Mouse (Mus musculus) naive thymus-derived CD4-positive, alpha-beta T cell, adult 5 months (primary cell): ENCODE measurements around the gene Pabpn1l. TPM values are rescaled to one million over a fixed set of nuclear protein-coding genes. Genes with fewer than 3 reads are reported as not detected.

Source experiments
- polyA plus RNA-seq: library from polyadenylated mRNA; unstranded; fragments of 100-300 nt; shearing (Covaris generic); gene quantifications from one replicate; pipeline ENCODE4 v1.2.1, GENCODE M21; 2017

The Pabpn1l gene
- polyA plus RNA-seq = not detected

DNA sequence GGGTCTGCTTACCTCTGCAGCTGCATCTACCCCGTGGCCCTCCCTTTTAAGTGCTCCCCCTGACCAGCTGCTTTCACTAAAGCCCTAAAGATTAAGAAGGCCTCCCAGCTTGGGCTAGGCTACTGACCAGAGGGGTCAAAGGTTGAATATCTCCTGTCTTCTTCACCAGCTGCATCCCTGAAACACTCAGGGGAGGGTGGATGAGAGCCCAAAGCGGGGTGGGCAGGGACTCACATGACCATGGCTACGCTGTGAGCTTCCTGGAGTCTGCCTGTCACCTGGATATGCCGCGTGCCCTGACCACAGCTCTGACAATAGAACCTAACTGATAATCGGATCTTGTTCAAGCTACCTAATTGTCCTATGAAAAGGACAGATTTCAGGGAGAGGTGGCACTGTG lies at the start of gene Pabpn1l:
Pabpn1l (minus strand) TSS at position 13 of the 400 bp plus-strand sequence.

GRCm38 (mm10) chr8:122611295-122612133 lies 11.0 kb downstream of the Pabpn1l start, which contains the start of the genes Galns and Trappc2l:
Galns (minus strand) TSS chr8:122611463.
Trappc2l (plus strand) TSS chr8:122611640.

DNA sequence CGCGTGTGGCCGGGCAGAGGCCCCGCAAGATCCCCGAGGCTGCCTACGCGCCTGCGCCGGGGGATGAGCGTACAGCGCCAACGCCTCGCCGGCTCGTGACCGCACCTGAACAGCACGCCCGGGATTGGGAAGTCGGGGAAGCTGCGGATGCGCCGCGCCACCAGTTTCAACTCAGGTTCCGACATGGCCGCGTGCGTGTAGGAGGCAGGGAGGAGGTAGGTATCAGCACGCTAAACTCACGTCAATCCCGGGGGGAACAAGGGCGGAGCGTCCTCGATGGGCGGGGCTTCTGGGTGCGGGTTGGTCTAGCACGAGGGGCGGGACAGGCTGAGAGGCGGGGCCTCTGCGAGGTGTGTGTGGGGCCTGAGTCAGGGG lies 45.9 kb downstream of the Pabpn1l start, which contains the start of gene Aprt:
Aprt (minus strand) TSS at position 262 of the 375 bp plus-strand sequence.

Other genes starting within 250 kb of the Pabpn1l start
- 61.1 TPM for gene Zc3h18, start 246.1 kb downstream of the Pabpn1l start, polyA plus RNA-seq
- gene Il17c, start 200.7 kb downstream of the Pabpn1l start, polyA plus RNA-seq = not detected
- 326 TPM for gene Cyba, start 189.8 kb downstream of the Pabpn1l start, polyA plus RNA-seq
- gene Mvd, start 179.3 kb downstream of the Pabpn1l start, polyA plus RNA-seq = 10.9 TPM
- gene Snai3, start 162.0 kb downstream of the Pabpn1l start, polyA plus RNA-seq = 2.1 TPM
- 159 TPM for gene Rnf166, start 146.7 kb downstream of the Pabpn1l start, polyA plus RNA-seq
- gene Ctu2, start 146.6 kb downstream of the Pabpn1l start, polyA plus RNA-seq = 64.6 TPM
- gene Piezo1, start 71.4 kb downstream of the Pabpn1l start, polyA plus RNA-seq = 24.9 TPM
- 84.7 TPM for gene Cdt1, start 54.7 kb downstream of the Pabpn1l start, polyA plus RNA-seq
- gene Aprt, start 45.8 kb downstream of the Pabpn1l start, polyA plus RNA-seq = 129 TPM
- 8.7 TPM for gene Galns, start 11.3 kb downstream of the Pabpn1l start, polyA plus RNA-seq
- 34.3 TPM for gene Trappc2l, start 11.1 kb downstream of the Pabpn1l start, polyA plus RNA-seq
- gene Cbfa2t3, start 76.4 kb upstream of the Pabpn1l start, polyA plus RNA-seq = not detected
- gene Acsf3, start 152.7 kb upstream of the Pabpn1l start, polyA plus RNA-seq = 3.6 TPM
- gene Cdh15, start 225.2 kb upstream of the Pabpn1l start, polyA plus RNA-seq = not detected